Mouse (Mus musculus): ENCODE data around the gene Mef2b. TPM values are rescaled to one million over a fixed set of nuclear protein-coding genes. Genes with fewer than 3 reads are reported as not detected.

Mef2b gene
- polyA plus RNA-seq, 1 experiment from 2014 or later = 0.83 TPM

GRCm38 (mm10) chr8:70171240-70171639 lies 31.7 kb downstream of the Mef2b start:
- Histone ChIP-seq H3K36me3 (replicated peaks; ENCODE audit: control insufficient read depth, insufficient read depth) (no peaks in the 10 kb centered on the region), H3K9ac (no peak overlapping the region), H3K4me1 (replicated peaks; ENCODE audit: control insufficient read depth, insufficient read depth, low read length) (peaks cover 21% of the 10 kb centered on the region), H3K9me3 (ENCODE audit: control insufficient read depth, low read length) (no peaks in the 10 kb centered on the region), H3K27me3 (ENCODE audit: control insufficient read depth, insufficient read depth, low read length) (0 out of 2 replicates have a peak, but pooled peaks cover under 1% of the 10 kb centered on the region), H3K4me2 (replicated peaks) (0 out of 2 replicates have a peak overlapping the region, but pooled peaks have one; percentile 65), H3K27ac (no peak overlapping the region), H3K4me3 (replicated peaks; ENCODE audit: low read length) (no peak overlapping the region)
- ATAC-seq (ENCODE audit: low FRiP score) (no peak), DNase-seq (ENCODE audit: low spot score) (no peak)
- 90% methylated on average over 7 of the region's 7 CpGs for WGBS

- peaks cover 3% of the 10 kb centered on the region; the same call in 1 of the 2 replicates for H3K36me3 ChIP-seq (replicated peaks; ENCODE audit: control insufficient read depth, insufficient read depth)
- ATAC-seq (ENCODE audit: low FRiP score) (peak; percentile 95), DNase-seq (ENCODE audit: low spot score) (peak; percentile 93)
- peak within 1 kb of the TSS; percentile 65 for H3K4me2 ChIP-seq (replicated peaks)
- peaks cover 14% of the 10 kb centered on the region for H3K4me1 ChIP-seq (replicated peaks; ENCODE audit: control insufficient read depth, insufficient read depth, low read length)
- peak within 1 kb of the TSS; percentile 38; the same call in 1 of the 2 replicates for H3K27ac ChIP-seq
- peak within 1 kb of the TSS; percentile 55 for H3K4me3 ChIP-seq (replicated peaks; ENCODE audit: low read length)
- H3K9ac ChIP-seq = peak within 1 kb of the TSS; percentile 78
- WGBS = 2% methylated on average over 27 of the region's 27 CpGs
- no peaks in the 10 kb centered on the region for H3K27me3 ChIP-seq (ENCODE audit: control insufficient read depth, insufficient read depth, low read length)
- H3K9me3 ChIP-seq (ENCODE audit: control insufficient read depth, low read length) = no peaks in the 10 kb centered on the region
These were observed 32.7 kb downstream of the Mef2b start, which contains the start of gene Tmem161a for GRCm38 (mm10) chr8:70172043-70172681. Gene Tmem161a, plus strand, starts transcription at chr8:70172356.

- Histone ChIP-seq H3K9me3 (ENCODE audit: control insufficient read depth, low read length) (no peaks in the 10 kb centered on the region), H3K4me3 (replicated peaks; ENCODE audit: low read length) (no peak overlapping the region), H3K36me3 (replicated peaks; ENCODE audit: control insufficient read depth, insufficient read depth) (peaks cover 8% of the 10 kb centered on the region; the same call in 1 of the 2 replicates), H3K9ac (no peak overlapping the region), H3K4me2 (replicated peaks) (peak overlapping the region; percentile 65), H3K4me1 (replicated peaks; ENCODE audit: control insufficient read depth, insufficient read depth, low read length) (peaks cover 14% of the 10 kb centered on the region), H3K27ac (no peak overlapping the region), H3K27me3 (ENCODE audit: control insufficient read depth, insufficient read depth, low read length) (no peaks in the 10 kb centered on the region)
- no peak for DNase-seq (ENCODE audit: low spot score)
- 87% methylated on average over 5 of the region's 5 CpGs for WGBS
- no peak for ATAC-seq (ENCODE audit: low FRiP score)
These were observed 33.8 kb downstream of the Mef2b start for GRCm38 (mm10) chr8:70173320-70173719.

DNA sequence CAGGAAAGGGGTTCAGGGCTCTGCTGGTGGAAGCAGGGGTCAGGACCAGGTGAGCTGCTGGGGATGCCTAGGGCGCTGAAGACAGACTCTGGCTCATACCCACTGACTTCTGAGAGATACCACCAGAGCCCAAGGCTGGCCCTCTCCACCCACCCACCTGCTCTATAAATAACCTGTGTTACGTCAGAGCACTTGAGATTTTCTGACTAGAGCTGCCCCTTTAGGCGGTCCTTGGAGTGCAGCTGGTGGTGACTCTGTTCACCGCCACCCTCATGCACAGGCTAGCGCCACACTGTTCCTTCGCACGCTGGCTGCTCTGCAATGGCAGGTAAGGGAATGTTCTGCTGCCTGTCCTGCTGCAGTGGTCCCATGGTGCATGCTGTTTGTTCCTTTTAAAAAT lies 34.6 kb downstream of the Mef2b start:
- peaks cover 14% of the 10 kb centered on the region for H3K4me1 ChIP-seq (replicated peaks; ENCODE audit: control insufficient read depth, insufficient read depth, low read length)
- WGBS = 94% methylated on average over 7 of the region's 7 CpGs
- peaks cover 8% of the 10 kb centered on the region; the same call in 1 of the 2 replicates for H3K36me3 ChIP-seq (replicated peaks; ENCODE audit: control insufficient read depth, insufficient read depth)
- ATAC-seq (ENCODE audit: low FRiP score) (no peak), DNase-seq (ENCODE audit: low spot score) (no peak)
- H3K9ac ChIP-seq = no peak overlapping the region
- no peaks in the 10 kb centered on the region for H3K27me3 ChIP-seq (ENCODE audit: control insufficient read depth, insufficient read depth, low read length)
- H3K27ac ChIP-seq = no peak overlapping the region
- no peaks in the 10 kb centered on the region for H3K9me3 ChIP-seq (ENCODE audit: control insufficient read depth, low read length)
- no peak overlapping the region for H3K4me2 ChIP-seq (replicated peaks)
- no peak overlapping the region for H3K4me3 ChIP-seq (replicated peaks; ENCODE audit: low read length)

- DNase-seq (ENCODE audit: low spot score) = no peak
- no peak for ATAC-seq (ENCODE audit: low FRiP score)
- Histone ChIP-seq H3K9me3 (ENCODE audit: control insufficient read depth, low read length) (no peaks in the 10 kb centered on the region), H3K4me2 (replicated peaks) (no peak overlapping the region), H3K27me3 (ENCODE audit: control insufficient read depth, insufficient read depth, low read length) (no peaks in the 10 kb centered on the region), H3K27ac (no peak overlapping the region), H3K36me3 (replicated peaks; ENCODE audit: control insufficient read depth, insufficient read depth) (peaks cover 29% of the 10 kb centered on the region), H3K4me1 (replicated peaks; ENCODE audit: control insufficient read depth, insufficient read depth, low read length) (peaks cover 2% of the 10 kb centered on the region; the same call in 1 of the 2 replicates), H3K4me3 (replicated peaks; ENCODE audit: low read length) (no peak overlapping the region), H3K9ac (no peak overlapping the region)
- 90% methylated on average over 2 of the region's 2 CpGs for WGBS
These were observed 38.7 kb downstream of the Mef2b start for GRCm38 (mm10) chr8:70178231-70178630.

DNA sequence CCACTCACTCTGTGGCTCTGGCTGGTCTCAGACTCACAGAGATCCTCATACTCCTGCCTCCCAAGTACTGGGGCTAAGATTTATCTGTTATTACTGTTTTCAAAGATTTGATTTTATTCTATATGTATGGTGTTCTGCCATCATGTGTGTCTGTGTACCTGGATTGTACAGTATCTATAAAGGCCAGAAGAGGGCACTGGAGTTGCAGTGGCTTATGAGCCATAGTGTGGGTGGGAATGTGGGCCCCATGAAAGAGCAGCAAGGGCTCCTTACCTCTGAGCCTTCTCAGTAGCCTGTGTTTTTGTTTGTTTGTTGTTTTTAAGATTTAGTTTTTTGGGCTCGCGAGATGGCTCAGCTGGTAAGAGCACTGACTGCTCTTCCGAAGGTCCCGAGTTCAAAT lies 39.6 kb downstream of the Mef2b start:
- over 99% methylated on average over 4 of the region's 4 CpGs for WGBS
- peaks cover 29% of the 10 kb centered on the region for H3K36me3 ChIP-seq (replicated peaks; ENCODE audit: control insufficient read depth, insufficient read depth)
- H3K9ac ChIP-seq = no peak overlapping the region
- no peaks in the 10 kb centered on the region for H3K4me1 ChIP-seq (replicated peaks; ENCODE audit: control insufficient read depth, insufficient read depth, low read length)
- no peak for DNase-seq (ENCODE audit: low spot score)
- no peaks in the 10 kb centered on the region for H3K9me3 ChIP-seq (ENCODE audit: control insufficient read depth, low read length)
- no peak overlapping the region for H3K27ac ChIP-seq
- H3K27me3 ChIP-seq (ENCODE audit: control insufficient read depth, insufficient read depth, low read length) = no peaks in the 10 kb centered on the region
- no peak for ATAC-seq (ENCODE audit: low FRiP score)
- H3K4me3 ChIP-seq (replicated peaks; ENCODE audit: low read length) = no peak overlapping the region
- no peak overlapping the region for H3K4me2 ChIP-seq (replicated peaks)

GRCm38 (mm10) chr8:70181212-70181902 lies 41.8 kb downstream of the Mef2b start:
- no peak overlapping the region for H3K4me2 ChIP-seq (replicated peaks)
- WGBS = 89% methylated on average over 16 of the region's 16 CpGs
- ATAC-seq (ENCODE audit: low FRiP score) (no peak), DNase-seq (ENCODE audit: low spot score) (no peak)
- peaks cover 29% of the 10 kb centered on the region for H3K36me3 ChIP-seq (replicated peaks; ENCODE audit: control insufficient read depth, insufficient read depth)
- H3K9me3 ChIP-seq (ENCODE audit: control insufficient read depth, low read length) = no peaks in the 10 kb centered on the region
- no peaks in the 10 kb centered on the region for H3K4me1 ChIP-seq (replicated peaks; ENCODE audit: control insufficient read depth, insufficient read depth, low read length)
- no peak overlapping the region for H3K4me3 ChIP-seq (replicated peaks; ENCODE audit: low read length)
- no peak overlapping the region for H3K9ac ChIP-seq
- no peak overlapping the region for H3K27ac ChIP-seq
- H3K27me3 ChIP-seq (ENCODE audit: control insufficient read depth, insufficient read depth, low read length) = no peaks in the 10 kb centered on the region

GRCm38 (mm10) chr8:70181903-70182252 lies 42.4 kb downstream of the Mef2b start:
- Histone ChIP-seq H3K4me1 (replicated peaks; ENCODE audit: control insufficient read depth, insufficient read depth, low read length) (no peaks in the 10 kb centered on the region), H3K4me2 (replicated peaks) (no peak overlapping the region), H3K9me3 (ENCODE audit: control insufficient read depth, low read length) (no peaks in the 10 kb centered on the region), H3K27ac (no peak overlapping the region), H3K9ac (no peak overlapping the region), H3K4me3 (replicated peaks; ENCODE audit: low read length) (no peak overlapping the region), H3K36me3 (replicated peaks; ENCODE audit: control insufficient read depth, insufficient read depth) (peaks cover 29% of the 10 kb centered on the region), H3K27me3 (ENCODE audit: control insufficient read depth, insufficient read depth, low read length) (no peaks in the 10 kb centered on the region)
- no peak for ATAC-seq (ENCODE audit: low FRiP score)
- 67% methylated on average over 2 of the region's 2 CpGs for WGBS
- DNase-seq (ENCODE audit: low spot score) = no peak

- H3K27ac ChIP-seq = no peak overlapping the region
- no peaks in the 10 kb centered on the region for H3K4me1 ChIP-seq (replicated peaks; ENCODE audit: control insufficient read depth, insufficient read depth, low read length)
- H3K36me3 ChIP-seq (replicated peaks; ENCODE audit: control insufficient read depth, insufficient read depth) = peaks cover 21% of the 10 kb centered on the region
- no peak for ATAC-seq (ENCODE audit: low FRiP score)
- 93% methylated on average over 4 of the region's 4 CpGs for WGBS
- no peaks in the 10 kb centered on the region for H3K27me3 ChIP-seq (ENCODE audit: control insufficient read depth, insufficient read depth, low read length)
- no peak for DNase-seq (ENCODE audit: low spot score)
- no peak overlapping the region for H3K9ac ChIP-seq
- H3K9me3 ChIP-seq (ENCODE audit: control insufficient read depth, low read length) = no peaks in the 10 kb centered on the region
- H3K4me3 ChIP-seq (replicated peaks; ENCODE audit: low read length) = no peak overlapping the region
- H3K4me2 ChIP-seq (replicated peaks) = no peak overlapping the region
These were observed 43.7 kb downstream of the Mef2b start for GRCm38 (mm10) chr8:70183194-70183593.

Measured in hindbrain, embryonic 14.5 days (tissue).